Mouse (Mus musculus) ES-Bruce4 (cell line): ENCODE measurements at regions not wholly inside any gene's neighbourhood (a gene's known extent, or its start where the extent isn't known, plus 50 kb on each side); places are given as distances from the start of the nearest gene placed in this dataset.

Experiments used
- H3K27ac ChIP-seq: 2 replicates; pipeline ENCODE4 v1.5.1; 2012; ENCODE audit warnings: low read length, inconsistent platforms; ENCODE audit not compliant: insufficient read depth
- H3K27me3 ChIP-seq: 2 replicates; pipeline ENCODE4 v1.6.1; 2012; ENCODE audit warnings: mild to moderate bottlenecking, low read length, inconsistent platforms; ENCODE audit not compliant: control insufficient read depth, poor library complexity, insufficient read depth, severe bottlenecking
- H3K36me3 ChIP-seq: 2 replicates; pipeline ENCODE4 v1.6.1; 2012; ENCODE audit warnings: inconsistent platforms, mild to moderate bottlenecking, low read length, moderate library complexity; ENCODE audit not compliant: control insufficient read depth, poor library complexity, insufficient read depth, severe bottlenecking
- H3K4me1 ChIP-seq: one replicate; pipeline ENCODE4 v1.8.1; 2011; ENCODE audit warnings: low read length; ENCODE audit not compliant: control insufficient read depth, insufficient read depth
- H3K4me3 ChIP-seq: 2 replicates; pipeline ENCODE4 v1.5.1; 2011; ENCODE audit warnings: low read depth, mild to moderate bottlenecking, low read length
- H3K9ac ChIP-seq: 2 replicates; pipeline ENCODE4 v1.6.1; 2012; ENCODE audit warnings: low read depth, mild to moderate bottlenecking, inconsistent platforms; ENCODE audit not compliant: poor library complexity, severe bottlenecking
- H3K9me3 ChIP-seq: replicated peaks from 2 replicates; pipeline ENCODE4 v1.6.1; 2012; ENCODE audit warnings: mild to moderate bottlenecking, low read length, inconsistent platforms; ENCODE audit not compliant: control insufficient read depth, poor library complexity, insufficient read depth, severe bottlenecking
- CTCF ChIP-seq: IDR thresholded peaks from one replicate; pipeline ENCODE4 v1.8.1; 2011; ENCODE audit warnings: low read depth, low read length
- EP300 ChIP-seq: IDR thresholded peaks from 2 replicates; pipeline ENCODE4 v1.6.1; 2011; ENCODE audit warnings: low read depth, low read length; ENCODE audit not compliant: insufficient read depth
- POLR2A ChIP-seq: IDR thresholded peaks from one replicate; pipeline ENCODE4 v1.8.1; 2011; ENCODE audit warnings: low read length; ENCODE audit not compliant: insufficient read depth

GRCm38 (mm10) chr10:44598615-44599014 lies 70.3 kb upstream of the Prdm1 start:
- Histone ChIP-seq H3K9me3 (no peaks in the 10 kb centered on the region), H3K36me3 (no peaks in the 10 kb centered on the region), H3K4me3 (no peak overlapping the region), H3K4me1 (no peaks in the 10 kb centered on the region), H3K27me3 (no peaks in the 10 kb centered on the region), H3K9ac (no peak overlapping the region), H3K27ac (no peak overlapping the region)
- TF ChIP-seq EP300, result no peak
- no peak for TF ChIP-seq CTCF
- TF ChIP-seq POLR2A, result no peak

GRCm38 (mm10) chr10:44595932-44596331 lies 67.6 kb upstream of the Prdm1 start:
- H3K9ac ChIP-seq, result no peak overlapping the region
- H3K9me3 ChIP-seq, result no peaks in the 10 kb centered on the region
- H3K27me3 ChIP-seq, result no peaks in the 10 kb centered on the region
- H3K4me3 ChIP-seq, result no peak overlapping the region
- H3K36me3 ChIP-seq, result no peaks in the 10 kb centered on the region
- no peak overlapping the region for H3K27ac ChIP-seq
- H3K4me1 ChIP-seq, result no peaks in the 10 kb centered on the region
- no peak for TF ChIP-seq CTCF
- no peak for TF ChIP-seq POLR2A
- TF ChIP-seq EP300, result no peak

GRCm38 (mm10) chr10:44589842-44590241 lies 61.5 kb upstream of the Prdm1 start:
- no peaks in the 10 kb centered on the region for H3K27me3 ChIP-seq
- no peaks in the 10 kb centered on the region for H3K9me3 ChIP-seq
- no peak overlapping the region for H3K4me3 ChIP-seq
- H3K4me1 ChIP-seq, result no peaks in the 10 kb centered on the region
- H3K9ac ChIP-seq, result no peak overlapping the region
- no peak overlapping the region for H3K27ac ChIP-seq
- H3K36me3 ChIP-seq, result no peaks in the 10 kb centered on the region
- no peak for TF ChIP-seq POLR2A
- no peak for TF ChIP-seq CTCF
- TF ChIP-seq EP300, result no peak

- TF ChIP-seq EP300, result no peak
- H3K9ac ChIP-seq, result no peak overlapping the region
- no peak overlapping the region for H3K27ac ChIP-seq
- no peak overlapping the region for H3K4me3 ChIP-seq
- no peaks in the 10 kb centered on the region for H3K4me1 ChIP-seq
- H3K36me3 ChIP-seq, result no peaks in the 10 kb centered on the region
- no peaks in the 10 kb centered on the region for H3K27me3 ChIP-seq
- H3K9me3 ChIP-seq, result no peaks in the 10 kb centered on the region
Measured at GRCm38 (mm10) chr10:44589352-44589751, 61.1 kb upstream of the Prdm1 start.

- no peaks in the 10 kb centered on the region for H3K36me3 ChIP-seq
- H3K27ac ChIP-seq, result no peak overlapping the region
- no peak overlapping the region for H3K9ac ChIP-seq
- H3K9me3 ChIP-seq, result no peaks in the 10 kb centered on the region
- H3K4me3 ChIP-seq, result no peak overlapping the region
- no peak for TF ChIP-seq EP300
- TF ChIP-seq CTCF, result no peak
- TF ChIP-seq POLR2A, result no peak
- no peaks in the 10 kb centered on the region for H3K4me1 ChIP-seq
- no peaks in the 10 kb centered on the region; the same call in 1 of the 2 replicates for H3K27me3 ChIP-seq
Measured at GRCm38 (mm10) chr10:44582736-44583135, 54.4 kb upstream of the Prdm1 start.
